Mouse (Mus musculus): ENCODE results near the gene Rnf214. TPM values are rescaled to one million over a fixed set of nuclear protein-coding genes. Genes with fewer than 3 reads are reported as not detected.

The Rnf214 gene
- polyA plus RNA-seq, 1 experiment from 2014 or later, result 29.5 TPM

DNA sequence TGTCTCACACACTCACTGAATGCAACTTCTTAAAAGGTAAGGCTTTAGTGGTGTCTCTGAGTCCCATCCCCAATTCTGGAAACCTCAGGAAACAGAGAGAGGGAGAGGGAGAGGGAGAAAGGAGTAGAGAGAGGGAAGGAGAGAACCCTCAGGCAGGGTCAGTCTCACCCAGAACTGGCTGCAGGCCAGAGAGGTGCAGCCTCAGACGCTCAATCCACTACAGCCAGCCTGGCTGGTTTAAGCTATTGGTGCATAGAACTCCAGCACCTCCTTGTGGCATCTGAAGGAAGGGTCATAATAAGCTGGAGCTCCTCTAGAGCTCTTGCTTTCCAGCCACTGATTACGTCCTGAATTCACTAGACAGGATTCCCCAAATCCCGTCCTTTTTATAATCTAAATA is 30.2 kb upstream of the Rnf214 start:
- Histone ChIP-seq H3K27ac (ENCODE audit: low read length) (no peak overlapping the region), H3K9me3 (ENCODE audit: low read length) (no peaks in the 10 kb centered on the region), H3K4me1 (ENCODE audit: insufficient read depth, low read depth, low read length) (peaks cover 11% of the 10 kb centered on the region; the same call in 1 of the 2 replicates), H3K36me3 (ENCODE audit: insufficient read depth, low read length) (peaks cover 25% of the 10 kb centered on the region), H3K9ac (replicated peaks; ENCODE audit: low read depth) (no peak overlapping the region), H3K4me3 (ENCODE audit: low read depth, low read length) (no peak overlapping the region), H3K4me2 (replicated peaks; ENCODE audit: low read depth, low read length) (no peak overlapping the region), H3K27me3 (replicated peaks; ENCODE audit: insufficient read depth, low read length) (no peaks in the 10 kb centered on the region)
- ATAC-seq, result peak; percentile 71
- peak; percentile 90 for DNase-seq (ENCODE audit: low spot score)
- WGBS, result 10% methylated on average over 3 of the region's 3 CpGs
- TF ChIP-seq EP300 (IDR thresholded peaks at IDR 0.05) (no peak), CTCF (IDR thresholded peaks at IDR 0.05) (peak; percentile 87)

- peak within 1 kb of the TSS; percentile 34; the same call in 1 of the 2 replicates for H3K9ac ChIP-seq (replicated peaks; ENCODE audit: low read depth)
- H3K27ac ChIP-seq (ENCODE audit: low read length), result peak within 1 kb of the TSS; percentile 59
- 3% methylated on average over 21 of the region's 21 CpGs for WGBS
- H3K4me3 ChIP-seq (ENCODE audit: low read depth, low read length), result 0 out of 2 replicates have a peak within 1 kb of the TSS, but pooled peaks have one; percentile 10
- H3K27me3 ChIP-seq (replicated peaks; ENCODE audit: insufficient read depth, low read length), result no peaks in the 10 kb centered on the region
- peaks cover 11% of the 10 kb centered on the region; the same call in 1 of the 2 replicates for H3K4me1 ChIP-seq (ENCODE audit: insufficient read depth, low read depth, low read length)
- peak within 1 kb of the TSS; percentile 42 for H3K4me2 ChIP-seq (replicated peaks; ENCODE audit: low read depth, low read length)
- H3K36me3 ChIP-seq (ENCODE audit: insufficient read depth, low read length), result peaks cover 22% of the 10 kb centered on the region
- ATAC-seq, result peak; percentile 79
- TF ChIP-seq EP300 (IDR thresholded peaks at IDR 0.05) (no peak), CTCF (IDR thresholded peaks at IDR 0.05) (no peak)
- no peaks in the 10 kb centered on the region for H3K9me3 ChIP-seq (ENCODE audit: low read length)
- DNase-seq (ENCODE audit: low spot score), result peak; percentile 78
Observed at GRCm38 (mm10) chr9:45935628-45936210, 29.0 kb upstream of the Rnf214 start, which contains the start of gene Tagln. Gene Tagln, minus strand, starts transcription at chr9:45936058.

GRCm38 (mm10) chr9:45932571-45933415 is 26.1 kb upstream of the Rnf214 start:
- DNase-seq (ENCODE audit: low spot score) (peak; percentile 45), ATAC-seq (no peak)
- H3K27ac ChIP-seq (ENCODE audit: low read length), result peak overlapping the region; percentile 66
- H3K9me3 ChIP-seq (ENCODE audit: low read length), result no peaks in the 10 kb centered on the region
- H3K4me1 ChIP-seq (ENCODE audit: insufficient read depth, low read depth, low read length), result peaks cover 11% of the 10 kb centered on the region; the same call in 1 of the 2 replicates
- no peak overlapping the region for H3K9ac ChIP-seq (replicated peaks; ENCODE audit: low read depth)
- H3K36me3 ChIP-seq (ENCODE audit: insufficient read depth, low read length), result peaks cover 33% of the 10 kb centered on the region
- H3K4me2 ChIP-seq (replicated peaks; ENCODE audit: low read depth, low read length), result peak overlapping the region; percentile 11; the same call in 1 of the 2 replicates
- H3K4me3 ChIP-seq (ENCODE audit: low read depth, low read length), result no peak overlapping the region
- TF ChIP-seq EP300 (IDR thresholded peaks at IDR 0.05) (no peak), CTCF (IDR thresholded peaks at IDR 0.05) (no peak)
- H3K27me3 ChIP-seq (replicated peaks; ENCODE audit: insufficient read depth, low read length), result no peaks in the 10 kb centered on the region
- WGBS, result 47% methylated on average over 11 of the region's 11 CpGs

DNA sequence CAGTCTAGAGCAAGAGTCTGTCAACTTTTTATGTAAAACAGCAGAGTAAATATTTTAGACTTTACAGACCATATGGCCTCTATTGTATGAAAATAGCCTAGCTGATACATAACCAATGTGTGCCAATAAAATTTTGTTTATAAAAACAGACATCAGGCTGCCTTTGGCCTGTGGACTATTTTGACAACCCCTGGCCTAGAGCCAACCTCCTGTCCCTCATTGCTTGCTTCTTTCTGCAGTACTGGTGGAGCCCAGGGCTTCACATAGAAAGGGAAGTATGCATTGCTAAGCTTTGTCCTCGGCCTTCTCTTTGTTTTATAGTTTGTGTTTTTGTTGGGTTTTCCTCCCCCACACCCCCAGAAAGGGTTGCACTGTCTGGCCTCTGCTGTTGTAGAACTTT is 25.2 kb upstream of the Rnf214 start:
- DNase-seq (ENCODE audit: low spot score) (peak; percentile 60), ATAC-seq (no peak)
- 28% methylated on average over 1 of the region's 1 CpGs for WGBS
- no peaks in the 10 kb centered on the region for H3K9me3 ChIP-seq (ENCODE audit: low read length)
- no peak overlapping the region for H3K4me3 ChIP-seq (ENCODE audit: low read depth, low read length)
- H3K4me1 ChIP-seq (ENCODE audit: insufficient read depth, low read depth, low read length), result peaks cover 11% of the 10 kb centered on the region; the same call in 1 of the 2 replicates
- TF ChIP-seq EP300 (IDR thresholded peaks at IDR 0.05) (peak; percentile 25; the same call in 1 of the 2 replicates), CTCF (IDR thresholded peaks at IDR 0.05) (no peak)
- H3K4me2 ChIP-seq (replicated peaks; ENCODE audit: low read depth, low read length), result no peak overlapping the region
- H3K36me3 ChIP-seq (ENCODE audit: insufficient read depth, low read length), result peaks cover 42% of the 10 kb centered on the region
- H3K9ac ChIP-seq (replicated peaks; ENCODE audit: low read depth), result no peak overlapping the region
- H3K27ac ChIP-seq (ENCODE audit: low read length), result 0 out of 2 replicates have a peak overlapping the region, but pooled peaks have one; percentile 66
- H3K27me3 ChIP-seq (replicated peaks; ENCODE audit: insufficient read depth, low read length), result no peaks in the 10 kb centered on the region

- Histone ChIP-seq H3K9me3 (ENCODE audit: low read length) (no peaks in the 10 kb centered on the region), H3K27ac (ENCODE audit: low read length) (no peak overlapping the region), H3K36me3 (ENCODE audit: insufficient read depth, low read length) (peaks cover 61% of the 10 kb centered on the region), H3K4me1 (ENCODE audit: insufficient read depth, low read depth, low read length) (0 out of 2 replicates have a peak, but pooled peaks cover 4% of the 10 kb centered on the region), H3K4me2 (replicated peaks; ENCODE audit: low read depth, low read length) (no peak overlapping the region), H3K4me3 (ENCODE audit: low read depth, low read length) (no peak overlapping the region), H3K9ac (replicated peaks; ENCODE audit: low read depth) (no peak overlapping the region), H3K27me3 (replicated peaks; ENCODE audit: insufficient read depth, low read length) (no peaks in the 10 kb centered on the region)
- no peak for ATAC-seq
- 83% methylated on average over 5 of the region's 5 CpGs for WGBS
- DNase-seq (ENCODE audit: low spot score), result no peak
- TF ChIP-seq CTCF (IDR thresholded peaks at IDR 0.05), result no peak
- no peak for TF ChIP-seq EP300 (IDR thresholded peaks at IDR 0.05)
Observed at GRCm38 (mm10) chr9:45929285-45929684, 22.6 kb upstream of the Rnf214 start.

DNA sequence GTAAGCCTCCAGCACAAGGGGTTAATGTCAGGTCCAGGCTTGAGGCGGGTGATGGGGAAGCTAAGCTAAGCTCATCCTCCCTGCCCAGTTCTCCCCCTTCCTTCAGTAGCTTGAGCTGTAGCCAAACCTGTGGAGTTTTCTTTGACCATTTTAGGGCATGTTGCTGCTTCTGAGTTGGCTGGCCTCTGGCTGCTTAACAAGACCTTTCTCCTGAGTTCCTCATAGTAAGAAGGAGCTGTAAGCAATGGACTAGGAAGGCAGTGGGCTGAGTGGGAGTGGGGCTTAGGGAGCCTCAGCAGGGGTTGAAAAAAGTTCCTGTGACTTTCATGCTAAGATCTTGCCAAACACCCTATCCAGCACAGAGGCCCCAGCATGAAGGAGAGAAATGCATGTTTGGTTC is 13.2 kb upstream of the Rnf214 start:
- H3K36me3 ChIP-seq (ENCODE audit: insufficient read depth, low read length), result peaks cover 53% of the 10 kb centered on the region
- no peak overlapping the region for H3K9ac ChIP-seq (replicated peaks; ENCODE audit: low read depth)
- no peak overlapping the region for H3K4me3 ChIP-seq (ENCODE audit: low read depth, low read length)
- H3K9me3 ChIP-seq (ENCODE audit: low read length), result no peaks in the 10 kb centered on the region
- ATAC-seq (peak; percentile 39), DNase-seq (ENCODE audit: low spot score) (peak; percentile 60)
- no peak overlapping the region for H3K4me2 ChIP-seq (replicated peaks; ENCODE audit: low read depth, low read length)
- H3K27me3 ChIP-seq (replicated peaks; ENCODE audit: insufficient read depth, low read length), result no peaks in the 10 kb centered on the region
- peak overlapping the region; percentile 52; the same call in 1 of the 2 replicates for H3K27ac ChIP-seq (ENCODE audit: low read length)
- no peak for TF ChIP-seq CTCF (IDR thresholded peaks at IDR 0.05)
- TF ChIP-seq EP300 (IDR thresholded peaks at IDR 0.05), result no peak
- 40% methylated on average over 1 of the region's 1 CpGs for WGBS
- peaks cover 5% of the 10 kb centered on the region; the same call in 1 of the 2 replicates for H3K4me1 ChIP-seq (ENCODE audit: insufficient read depth, low read depth, low read length)

All from lung, postnatal 0 days (tissue).